Mouse (Mus musculus): ENCODE data around the gene Dupd1. TPM values are rescaled to one million over a fixed set of nuclear protein-coding genes. Genes with fewer than 3 reads are reported as not detected.
"Not testable (repeated sequence)": the region's sequence is repeated elsewhere in the genome, so short reads cannot be mapped to it uniquely, and the experiment has no call there.

The Dupd1 gene
- polyA plus RNA-seq, 1 experiment from 2014 or later, result not detected

- Histone ChIP-seq H3K4me2 (no peak overlapping the region), H3K27ac (no peak overlapping the region), H3K9me3 (no peaks in the 10 kb centered on the region), H3K4me3 (replicated peaks) (no peak overlapping the region), H3K36me3 (no peaks in the 10 kb centered on the region), H3K27me3 (replicated peaks) (no peaks in the 10 kb centered on the region), H3K4me1 (peaks cover 12% of the 10 kb centered on the region), H3K9ac (no peak overlapping the region)
- ATAC-seq (ENCODE audit: insufficient read depth, low FRiP score, low read depth), result no peak
- WGBS, result 87% methylated on average over 10 of the region's 10 CpGs
Measured at GRCm38 (mm10) chr14:21685411-21686146, 28.8 kb downstream of the Dupd1 start.

GRCm38 (mm10) chr14:21683834-21684233, 30.5 kb downstream of the Dupd1 start:
- no peak overlapping the region for H3K4me3 ChIP-seq (replicated peaks)
- H3K9me3 ChIP-seq, result no peaks in the 10 kb centered on the region
- no peak for ATAC-seq (ENCODE audit: insufficient read depth, low FRiP score, low read depth)
- H3K9ac ChIP-seq, result no peak overlapping the region
- H3K27ac ChIP-seq, result no peak overlapping the region
- peaks cover 20% of the 10 kb centered on the region for H3K4me1 ChIP-seq
- no peak overlapping the region for H3K4me2 ChIP-seq
- no peaks in the 10 kb centered on the region for H3K27me3 ChIP-seq (replicated peaks)
- WGBS, result 90% methylated on average over 4 of the region's 4 CpGs
- no peaks in the 10 kb centered on the region for H3K36me3 ChIP-seq

DNA sequence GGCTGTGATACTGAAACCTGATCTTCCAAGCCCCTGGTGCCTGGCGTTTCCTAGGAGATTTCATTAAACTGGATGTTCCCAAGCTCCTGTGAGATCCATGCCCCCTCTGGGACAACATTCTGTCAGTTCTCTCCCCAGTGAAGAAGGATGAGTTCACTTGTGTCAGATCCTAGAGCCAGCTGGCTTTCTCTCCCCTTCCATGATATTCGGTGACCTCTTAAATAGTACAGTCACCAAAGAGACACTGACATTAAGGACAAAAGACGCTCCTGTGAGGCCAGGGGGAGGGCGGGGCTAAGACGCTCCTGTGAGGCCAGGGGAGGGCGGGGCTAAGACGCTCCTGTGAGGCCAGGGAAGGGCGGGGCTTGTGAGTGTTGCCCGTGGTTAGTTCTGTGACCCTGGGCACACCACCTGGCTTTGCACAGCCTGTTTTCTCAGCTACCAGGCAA, 31.7 kb downstream of the Dupd1 start:
- WGBS, result 2% methylated on average over 9 of the region's 9 CpGs
- peak overlapping the region; percentile 5; the same call in 1 of the 2 replicates for H3K4me3 ChIP-seq (replicated peaks)

GRCm38 (mm10) chr14:21679631-21680201, 34.7 kb downstream of the Dupd1 start:
- Histone ChIP-seq H3K4me3 (replicated peaks) (no peak overlapping the region), H3K4me1 (peaks cover 14% of the 10 kb centered on the region), H3K9me3 (no peaks in the 10 kb centered on the region), H3K4me2 (no peak overlapping the region), H3K27me3 (replicated peaks) (no peaks in the 10 kb centered on the region), H3K36me3 (no peaks in the 10 kb centered on the region), H3K27ac (peak overlapping the region; percentile 2; the same call in 1 of the 2 replicates), H3K9ac (no peak overlapping the region)
- ATAC-seq (ENCODE audit: insufficient read depth, low FRiP score, low read depth), result no peak
- 37% methylated on average over 8 of the region's 8 CpGs for WGBS

More for the DNA sequence above, 31.7 kb downstream of the Dupd1 start:
- Histone ChIP-seq H3K36me3 (no peaks in the 10 kb centered on the region), H3K4me2 (peak overlapping the region; percentile 45), H3K27me3 (replicated peaks) (no peaks in the 10 kb centered on the region), H3K9ac (no peak overlapping the region), H3K9me3 (no peaks in the 10 kb centered on the region), H3K4me1 (peaks cover 20% of the 10 kb centered on the region), H3K27ac (no peak overlapping the region)
- peak; percentile 79; the same call in 1 of the 2 replicates for ATAC-seq (ENCODE audit: insufficient read depth, low FRiP score, low read depth)

GRCm38 (mm10) chr14:21678509-21679285, 35.7 kb downstream of the Dupd1 start:
- no peaks in the 10 kb centered on the region for H3K27me3 ChIP-seq (replicated peaks)
- 44% methylated on average over 7 of the region's 7 CpGs for WGBS
- ATAC-seq (ENCODE audit: insufficient read depth, low FRiP score, low read depth), result no peak
- no peak overlapping the region for H3K4me3 ChIP-seq (replicated peaks)
- no peak overlapping the region for H3K27ac ChIP-seq
- H3K4me1 ChIP-seq, result peaks cover 14% of the 10 kb centered on the region
- no peak overlapping the region for H3K4me2 ChIP-seq
- no peaks in the 10 kb centered on the region for H3K36me3 ChIP-seq
- H3K9ac ChIP-seq, result no peak overlapping the region
- H3K9me3 ChIP-seq, result no peaks in the 10 kb centered on the region

DNA sequence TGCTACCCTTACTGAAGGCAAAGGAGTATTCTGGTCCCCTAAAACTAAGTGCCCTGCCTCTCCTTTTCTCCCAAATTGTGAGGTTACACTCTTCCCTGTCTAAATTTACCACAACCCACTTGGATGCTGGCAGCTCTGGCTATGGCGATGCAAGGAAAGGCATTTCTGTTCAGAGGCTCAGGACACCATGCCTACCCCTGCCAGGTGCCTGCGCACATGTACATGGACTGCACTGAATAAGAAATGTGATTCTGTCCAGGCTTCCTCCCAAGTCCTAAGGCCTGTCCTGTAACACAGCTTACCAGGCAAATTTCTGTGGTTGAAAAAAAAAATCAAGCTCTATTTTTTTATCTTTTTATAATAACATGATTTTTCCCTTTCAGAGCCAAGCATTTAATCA, 38.2 kb downstream of the Dupd1 start:
- no peak overlapping the region for H3K27ac ChIP-seq
- H3K36me3 ChIP-seq, result no peaks in the 10 kb centered on the region
- H3K4me3 ChIP-seq (replicated peaks), result no peak overlapping the region
- H3K9ac ChIP-seq, result no peak overlapping the region
- no peak for ATAC-seq (ENCODE audit: insufficient read depth, low FRiP score, low read depth)
- no peaks in the 10 kb centered on the region for H3K9me3 ChIP-seq
- WGBS, result 93% methylated on average over 2 of the region's 2 CpGs
- no peaks in the 10 kb centered on the region for H3K27me3 ChIP-seq (replicated peaks)
- no peak overlapping the region for H3K4me2 ChIP-seq
- H3K4me1 ChIP-seq, result peaks cover 8% of the 10 kb centered on the region; the same call in 1 of the 2 replicates

GRCm38 (mm10) chr14:21674471-21674870, 39.9 kb downstream of the Dupd1 start:
- no peak overlapping the region for H3K9ac ChIP-seq
- H3K27me3 ChIP-seq (replicated peaks), result no peaks in the 10 kb centered on the region
- no peak for ATAC-seq (ENCODE audit: insufficient read depth, low FRiP score, low read depth)
- H3K4me3 ChIP-seq (replicated peaks), result no peak overlapping the region
- H3K4me1 ChIP-seq, result peaks cover 10% of the 10 kb centered on the region
- H3K27ac ChIP-seq, result no peak overlapping the region
- 59% methylated on average over 5 of the region's 5 CpGs for WGBS
- peaks cover 9% of the 10 kb centered on the region for H3K36me3 ChIP-seq
- H3K4me2 ChIP-seq, result no peak overlapping the region
- no peaks in the 10 kb centered on the region for H3K9me3 ChIP-seq

GRCm38 (mm10) chr14:21673100-21673499, 41.3 kb downstream of the Dupd1 start:
- Histone ChIP-seq H3K4me1 (peaks cover 12% of the 10 kb centered on the region; the same call in 1 of the 2 replicates), H3K4me3 (replicated peaks) (no peak overlapping the region), H3K4me2 (no peak overlapping the region), H3K36me3 (peaks cover 22% of the 10 kb centered on the region), H3K9me3 (no peaks in the 10 kb centered on the region), H3K9ac (no peak overlapping the region), H3K27ac (no peak overlapping the region), H3K27me3 (replicated peaks) (no peaks in the 10 kb centered on the region)
- WGBS, result 69% methylated on average over 4 of the region's 4 CpGs
- ATAC-seq (ENCODE audit: insufficient read depth, low FRiP score, low read depth), result no peak

- ATAC-seq (ENCODE audit: insufficient read depth, low FRiP score, low read depth); H3K27ac ChIP-seq; H3K4me2 ChIP-seq; H3K27me3 ChIP-seq (replicated peaks); H3K9me3 ChIP-seq; H3K9ac ChIP-seq; H3K4me3 ChIP-seq (replicated peaks): not testable (repeated sequence)
- Histone ChIP-seq H3K36me3 (peaks cover 28% of the 10 kb centered on the region), H3K4me1 (peaks cover 12% of the 10 kb centered on the region; the same call in 1 of the 2 replicates)
- WGBS, result 93% methylated on average over 15 of the region's 15 CpGs
Measured at GRCm38 (mm10) chr14:21670422-21671006, 43.9 kb downstream of the Dupd1 start.

- peak; percentile 73; the same call in 1 of the 2 replicates for ATAC-seq (ENCODE audit: insufficient read depth, low FRiP score, low read depth)
- Histone ChIP-seq H3K4me3 (replicated peaks) (no peak overlapping the region), H3K4me2 (no peak overlapping the region), H3K9me3 (no peaks in the 10 kb centered on the region), H3K4me1 (peaks cover 12% of the 10 kb centered on the region; the same call in 1 of the 2 replicates), H3K27ac (no peak overlapping the region), H3K9ac (no peak overlapping the region), H3K27me3 (replicated peaks) (no peaks in the 10 kb centered on the region), H3K36me3 (peaks cover 32% of the 10 kb centered on the region)
- WGBS, result 53% methylated on average over 11 of the region's 11 CpGs
Measured at GRCm38 (mm10) chr14:21669633-21670421, 44.5 kb downstream of the Dupd1 start.

DNA sequence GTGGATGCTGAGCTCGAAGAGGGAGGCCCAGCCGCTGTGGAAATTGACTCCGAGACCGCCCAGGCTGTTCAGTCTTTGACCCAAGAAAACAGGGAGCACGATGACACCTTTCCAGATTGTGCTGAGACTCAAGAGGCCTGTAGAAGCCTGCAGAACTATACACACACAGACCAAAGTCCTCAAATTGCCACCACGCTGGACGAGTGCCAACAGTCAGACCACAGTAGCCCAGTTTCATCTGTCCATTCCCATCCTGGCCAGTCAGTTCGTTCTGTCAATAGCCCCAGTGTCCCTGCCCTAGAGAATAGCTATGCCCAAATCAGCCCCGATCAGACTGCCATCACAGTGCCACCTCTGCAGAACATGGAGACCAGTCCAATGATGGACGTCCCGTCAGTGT, 45.2 kb downstream of the Dupd1 start:
- H3K27ac ChIP-seq, result no peak overlapping the region
- peaks cover 36% of the 10 kb centered on the region for H3K36me3 ChIP-seq
- H3K4me3 ChIP-seq (replicated peaks), result no peak overlapping the region
- H3K27me3 ChIP-seq (replicated peaks), result no peaks in the 10 kb centered on the region
- no peaks in the 10 kb centered on the region for H3K9me3 ChIP-seq
- no peak overlapping the region for H3K9ac ChIP-seq
- peaks cover 12% of the 10 kb centered on the region; the same call in 1 of the 2 replicates for H3K4me1 ChIP-seq
- no peak overlapping the region for H3K4me2 ChIP-seq
- 76% methylated on average over 11 of the region's 11 CpGs for WGBS
- ATAC-seq (ENCODE audit: insufficient read depth, low FRiP score, low read depth), result no peak
